Comparison of ENCODE assay signal across 30 mouse cellular contexts in the genomic region with DNA sequence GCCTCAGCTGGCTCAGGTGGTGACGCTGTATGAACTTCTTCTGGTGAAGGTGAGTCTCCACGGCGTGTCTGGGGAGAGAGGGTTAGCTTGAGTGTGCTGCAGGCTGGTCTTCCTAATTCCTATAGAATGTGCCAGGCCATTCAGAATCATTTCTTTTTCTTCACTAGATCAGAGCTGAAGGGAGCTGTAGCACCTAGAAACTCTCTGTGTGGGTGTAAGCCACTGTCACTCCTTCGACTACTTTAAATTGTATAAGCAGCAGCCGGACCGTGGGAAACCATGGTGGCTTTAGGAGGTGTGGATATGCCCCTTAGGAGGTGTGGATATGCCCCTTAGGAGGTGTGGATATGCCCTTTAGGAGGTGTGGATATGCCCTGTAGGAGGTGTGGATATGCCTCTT. TPM values are rescaled to one million over a fixed set of nuclear protein-coding genes. Genes with fewer than 3 reads are reported as not detected.
"Had no signal": no experiment of that assay in that cellular context is flagged by ENCODE, and none has a peak within 500 bp of the region (broad histone marks: within the 10 kb centered on the region; RNA-seq: fewer than 3 reads in every experiment).

No protein-coding gene starts in this region.

- H3K4me3 ChIP-seq: embryonic facial prominence, embryonic 10.5 days; embryonic facial prominence, embryonic 12.5 days; embryonic facial prominence, embryonic 13.5 days; embryonic facial prominence, embryonic 15.5 days; erythroblast, embryonic 14.5 days; forebrain, embryonic 10.5 days; forebrain, embryonic 12.5 days; forebrain, embryonic 13.5 days; forebrain, embryonic 15.5 days; gastrocnemius, adult 2 months; heart, adult 2 months had no signal

- DNase-seq: cerebellum, adult 2 months; cerebellum, adult 8-10 months; cerebellum, adult 9-10 months; cerebellum, adult 9-11 months; cerebellum, postnatal 10 days; cerebellum, postnatal 14 days; cerebellum, postnatal 25 days; cerebellum, postnatal 36 days; embryo, embryonic 11 days; forebrain, postnatal 0 days; gastrocnemius, adult 2 months; gastrocnemius, postnatal 10 days; gastrocnemius, postnatal 14 days; gastrocnemius, postnatal 25 days; gastrocnemius, postnatal 36 days; heart, adult 11 months; heart, adult 18-20 months; heart, adult 2 months had no signal

- H3K9me3 ChIP-seq: embryonic facial prominence, embryonic 10.5 days; embryonic facial prominence, embryonic 12.5 days; embryonic facial prominence, embryonic 13.5 days; embryonic facial prominence, embryonic 15.5 days; forebrain, embryonic 10.5 days; forebrain, embryonic 12.5 days; forebrain, embryonic 13.5 days; forebrain, embryonic 15.5 days had no signal

- H3K4me1 ChIP-seq: embryonic facial prominence, embryonic 10.5 days; embryonic facial prominence, embryonic 12.5 days; embryonic facial prominence, embryonic 13.5 days; embryonic facial prominence, embryonic 15.5 days; forebrain, embryonic 13.5 days; forebrain, embryonic 15.5 days had no signal

- ATAC-seq: forebrain, embryonic 13.5 days; forebrain, embryonic 14.5 days; forebrain, embryonic 15.5 days; forebrain, embryonic 16.5 days; forebrain, postnatal 0 days had no signal

- H3K4me2 ChIP-seq: embryonic facial prominence, embryonic 12.5 days; embryonic facial prominence, embryonic 13.5 days; embryonic facial prominence, embryonic 15.5 days; forebrain, embryonic 12.5 days; forebrain, embryonic 13.5 days; forebrain, embryonic 15.5 days had no signal

- H3K27me3 ChIP-seq: embryonic facial prominence, embryonic 12.5 days; embryonic facial prominence, embryonic 13.5 days; embryonic facial prominence, embryonic 15.5 days; forebrain, embryonic 12.5 days; forebrain, embryonic 13.5 days; forebrain, embryonic 15.5 days had no signal

- H3K27ac ChIP-seq: embryonic facial prominence, embryonic 10.5 days; embryonic facial prominence, embryonic 12.5 days; embryonic facial prominence, embryonic 13.5 days; embryonic facial prominence, embryonic 15.5 days; forebrain, embryonic 10.5 days; forebrain, embryonic 12.5 days; forebrain, embryonic 13.5 days; forebrain, embryonic 15.5 days; gastrocnemius, adult 2 months; heart, adult 2 months had no signal

- H3K9ac ChIP-seq: embryonic facial prominence, embryonic 12.5 days; embryonic facial prominence, embryonic 13.5 days; embryonic facial prominence, embryonic 15.5 days; forebrain, embryonic 12.5 days; forebrain, embryonic 13.5 days; forebrain, embryonic 15.5 days; forebrain, postnatal 0 days had no signal

RNA-seq across cellular contexts. Expression of a gene that starts 23.3 kb away (rescaled TPM):
- total RNA-seq: common myeloid progenitor, adult 5-6 weeks; gastrocnemius, postnatal 25 days had no signal
- polyA plus RNA-seq: erythroblast, embryonic 14.5 days had no signal
